Mouse (Mus musculus) right cerebral cortex, adult 18-20 months (tissue): ENCODE results near the gene Adam19.
"Not testable (repeated sequence)": the region's sequence is repeated elsewhere in the genome, so short reads cannot be mapped to it uniquely, and the experiment has no call there.

Source experiments
- DNase-seq: peaks from one replicate; pipeline ENCODE4 v3.0.0; 2022; ENCODE audit warnings: mixed read lengths

Gene Adam19

GRCm38 (mm10) chr11:46143342-46143741, 87.5 kb downstream of the Adam19 start:
- no peak for DNase-seq

GRCm38 (mm10) chr11:46145163-46145875, 89.5 kb downstream of the Adam19 start:
- DNase-seq: no peak

GRCm38 (mm10) chr11:46146619-46147018, 90.8 kb downstream of the Adam19 start:
- no peak for DNase-seq

- DNase-seq: peak; percentile 58
These were observed 101.2 kb downstream of the Adam19 start for GRCm38 (mm10) chr11:46156945-46157344.

- no peak for DNase-seq
These were observed 101.7 kb downstream of the Adam19 start for GRCm38 (mm10) chr11:46157462-46157861.

- peak; percentile 6 for DNase-seq
These were observed 110.2 kb downstream of the Adam19 start, which contains the start of gene Nipal4 for GRCm38 (mm10) chr11:46165866-46166585. Gene Nipal4, minus strand, starts transcription at chr11:46166508.

GRCm38 (mm10) chr11:46168506-46168905, 112.7 kb downstream of the Adam19 start:
- no peak for DNase-seq

- peak; percentile 37 for DNase-seq
These were observed 114.1 kb downstream of the Adam19 start for GRCm38 (mm10) chr11:46169908-46170307.

GRCm38 (mm10) chr11:46172128-46172527, 116.3 kb downstream of the Adam19 start:
- DNase-seq: no peak

- no peak for DNase-seq
These were observed 120.4 kb downstream of the Adam19 start for GRCm38 (mm10) chr11:46176155-46176554.

GRCm38 (mm10) chr11:46177246-46178043, 121.7 kb downstream of the Adam19 start:
- DNase-seq: no peak

- not testable (repeated sequence) for DNase-seq
These were observed 126.2 kb downstream of the Adam19 start for GRCm38 (mm10) chr11:46182031-46182430.

- DNase-seq: no peak
These were observed 129.2 kb downstream of the Adam19 start for GRCm38 (mm10) chr11:46184946-46185345.

GRCm38 (mm10) chr11:46185486-46185885, 129.7 kb downstream of the Adam19 start:
- peak; percentile 67 for DNase-seq

GRCm38 (mm10) chr11:46188283-46188682, 132.5 kb downstream of the Adam19 start:
- DNase-seq: no peak

- no peak for DNase-seq
These were observed 138.4 kb downstream of the Adam19 start for GRCm38 (mm10) chr11:46194175-46194574.
